Mouse (Mus musculus): ENCODE data around the gene Sar1a. TPM values are rescaled to one million over a fixed set of nuclear protein-coding genes. Genes with fewer than 3 reads are reported as not detected.

The Sar1a gene
- polyA plus RNA-seq, 1 experiment from 2014 or later, result 169 TPM

- Histone ChIP-seq H3K9ac (ENCODE audit: low read length) (peak overlapping the region; percentile 86), H3K4me2 (ENCODE audit: low read length) (peak overlapping the region; percentile 89), H3K4me1 (ENCODE audit: control insufficient read depth in 2 of 2, insufficient read depth in 2 of 2, low read length in 2 of 2) (peaks cover 4 to 8% of the 10 kb centered on the region in 2 experiments), H3K36me3 (ENCODE audit: control insufficient read depth, insufficient read depth, low read length) (peaks cover 18% of the 10 kb centered on the region; the same call in 1 of the 2 replicates), H3K27me3 (ENCODE audit: control insufficient read depth, insufficient read depth, low read length) (no peaks in the 10 kb centered on the region), H3K4me3 (ENCODE audit: control insufficient read depth in 1 of 2, insufficient read depth in 1 of 2, low read depth in 1 of 2, low read length in 2 of 2) (peak overlapping the region; percentile 77 to 93), H3K9me3 (ENCODE audit: control insufficient read depth, low read length) (no peaks in the 10 kb centered on the region), H3K27ac (replicated peaks in 1 of 2; ENCODE audit: control insufficient read depth in 1 of 2, insufficient read depth in 1 of 2, low read depth in 2 of 2, low read length in 2 of 2) (peak overlapping the region; percentile 48 to 67)
- ATAC-seq (ENCODE audit: insufficient number of reproducible peaks, insufficient read depth, low FRiP score, low read depth), result peak; percentile 64
- WGBS, result 2% methylated on average over 47 of the region's 49 CpGs
Observed at GRCm38 (mm10) chr10:61648737-61649645, 31.1 kb upstream of the Sar1a start.

- no peak for ATAC-seq (ENCODE audit: insufficient number of reproducible peaks, insufficient read depth, low FRiP score, low read depth)
- Histone ChIP-seq H3K4me2 (ENCODE audit: low read length) (no peak overlapping the region), H3K9ac (ENCODE audit: low read length) (no peak overlapping the region), H3K9me3 (ENCODE audit: control insufficient read depth, low read length) (no peaks in the 10 kb centered on the region), H3K36me3 (ENCODE audit: control insufficient read depth, insufficient read depth, low read length) (peaks cover 39% of the 10 kb centered on the region), H3K4me3 (ENCODE audit: control insufficient read depth in 1 of 2, insufficient read depth in 1 of 2, low read depth in 1 of 2, low read length in 2 of 2) (no peak overlapping the region), H3K4me1 (ENCODE audit: control insufficient read depth in 2 of 2, insufficient read depth in 2 of 2, low read length in 2 of 2) (peaks cover 0 to 5% of the 10 kb centered on the region in 2 experiments; a peak in 2 of 4 replicates), H3K27me3 (ENCODE audit: control insufficient read depth, insufficient read depth, low read length) (no peaks in the 10 kb centered on the region), H3K27ac (replicated peaks in 1 of 2; ENCODE audit: control insufficient read depth in 1 of 2, insufficient read depth in 1 of 2, low read depth in 2 of 2, low read length in 2 of 2) (no peak overlapping the region)
- 88% methylated on average over 4 of the region's 4 CpGs for WGBS
Observed at GRCm38 (mm10) chr10:61654105-61654504, 26.0 kb upstream of the Sar1a start.

- Histone ChIP-seq H3K9me3 (ENCODE audit: control insufficient read depth, low read length) (no peaks in the 10 kb centered on the region), H3K27ac (replicated peaks in 1 of 2; ENCODE audit: control insufficient read depth in 1 of 2, insufficient read depth in 1 of 2, low read depth in 2 of 2, low read length in 2 of 2) (no peak overlapping the region), H3K4me2 (ENCODE audit: low read length) (no peak overlapping the region), H3K27me3 (ENCODE audit: control insufficient read depth, insufficient read depth, low read length) (no peaks in the 10 kb centered on the region), H3K36me3 (ENCODE audit: control insufficient read depth, insufficient read depth, low read length) (peaks cover 44% of the 10 kb centered on the region), H3K4me3 (ENCODE audit: control insufficient read depth in 1 of 2, insufficient read depth in 1 of 2, low read depth in 1 of 2, low read length in 2 of 2) (no peak overlapping the region), H3K9ac (ENCODE audit: low read length) (no peak overlapping the region), H3K4me1 (ENCODE audit: control insufficient read depth in 2 of 2, insufficient read depth in 2 of 2, low read length in 2 of 2) (no peaks in the 10 kb centered on the region)
- 86% methylated on average over 7 of the region's 7 CpGs for WGBS
- ATAC-seq (ENCODE audit: insufficient number of reproducible peaks, insufficient read depth, low FRiP score, low read depth), result no peak
Observed at GRCm38 (mm10) chr10:61654691-61655090, 25.4 kb upstream of the Sar1a start.

- 93% methylated on average over 3 of the region's 3 CpGs for WGBS
- Histone ChIP-seq H3K4me3 (ENCODE audit: control insufficient read depth in 1 of 2, insufficient read depth in 1 of 2, low read depth in 1 of 2, low read length in 2 of 2) (no peak overlapping the region), H3K9ac (ENCODE audit: low read length) (no peak overlapping the region), H3K36me3 (ENCODE audit: control insufficient read depth, insufficient read depth, low read length) (peaks cover 49% of the 10 kb centered on the region), H3K4me1 (ENCODE audit: control insufficient read depth in 2 of 2, insufficient read depth in 2 of 2, low read length in 2 of 2) (no peaks in the 10 kb centered on the region), H3K27me3 (ENCODE audit: control insufficient read depth, insufficient read depth, low read length) (no peaks in the 10 kb centered on the region), H3K27ac (replicated peaks in 1 of 2; ENCODE audit: control insufficient read depth in 1 of 2, insufficient read depth in 1 of 2, low read depth in 2 of 2, low read length in 2 of 2) (no peak overlapping the region), H3K9me3 (ENCODE audit: control insufficient read depth, low read length) (no peaks in the 10 kb centered on the region), H3K4me2 (ENCODE audit: low read length) (no peak overlapping the region)
- ATAC-seq (ENCODE audit: insufficient number of reproducible peaks, insufficient read depth, low FRiP score, low read depth), result no peak
Observed at GRCm38 (mm10) chr10:61655188-61655587, 24.9 kb upstream of the Sar1a start.

- Histone ChIP-seq H3K27me3 (ENCODE audit: control insufficient read depth, insufficient read depth, low read length) (no peaks in the 10 kb centered on the region), H3K4me1 (ENCODE audit: control insufficient read depth in 2 of 2, insufficient read depth in 2 of 2, low read length in 2 of 2) (no peaks in the 10 kb centered on the region), H3K4me3 (ENCODE audit: control insufficient read depth in 1 of 2, insufficient read depth in 1 of 2, low read depth in 1 of 2, low read length in 2 of 2) (no peak overlapping the region), H3K4me2 (ENCODE audit: low read length) (no peak overlapping the region), H3K27ac (replicated peaks in 1 of 2; ENCODE audit: control insufficient read depth in 1 of 2, insufficient read depth in 1 of 2, low read depth in 2 of 2, low read length in 2 of 2) (no peak overlapping the region), H3K9ac (ENCODE audit: low read length) (no peak overlapping the region), H3K9me3 (ENCODE audit: control insufficient read depth, low read length) (no peaks in the 10 kb centered on the region), H3K36me3 (ENCODE audit: control insufficient read depth, insufficient read depth, low read length) (peaks cover 65% of the 10 kb centered on the region)
- 88% methylated on average over 18 of the region's 18 CpGs for WGBS
- no peak for ATAC-seq (ENCODE audit: insufficient number of reproducible peaks, insufficient read depth, low FRiP score, low read depth)
Observed at GRCm38 (mm10) chr10:61656928-61657882, 22.9 kb upstream of the Sar1a start.

- WGBS, result 26% methylated on average over 4 of the region's 4 CpGs
- Histone ChIP-seq H3K4me2 (ENCODE audit: low read length) (no peak overlapping the region), H3K27ac (replicated peaks in 1 of 2; ENCODE audit: control insufficient read depth in 1 of 2, insufficient read depth in 1 of 2, low read depth in 2 of 2, low read length in 2 of 2) (no peak overlapping the region), H3K4me3 (ENCODE audit: control insufficient read depth in 1 of 2, insufficient read depth in 1 of 2, low read depth in 1 of 2, low read length in 2 of 2) (no peak overlapping the region), H3K4me1 (ENCODE audit: control insufficient read depth in 2 of 2, insufficient read depth in 2 of 2, low read length in 2 of 2) (no peaks in the 10 kb centered on the region), H3K27me3 (ENCODE audit: control insufficient read depth, insufficient read depth, low read length) (no peaks in the 10 kb centered on the region), H3K9me3 (ENCODE audit: control insufficient read depth, low read length) (no peaks in the 10 kb centered on the region), H3K36me3 (ENCODE audit: control insufficient read depth, insufficient read depth, low read length) (peaks cover 60% of the 10 kb centered on the region), H3K9ac (ENCODE audit: low read length) (no peak overlapping the region)
- no peak for ATAC-seq (ENCODE audit: insufficient number of reproducible peaks, insufficient read depth, low FRiP score, low read depth)
Observed at GRCm38 (mm10) chr10:61657985-61658384, 22.1 kb upstream of the Sar1a start.

- Histone ChIP-seq H3K4me1 (ENCODE audit: control insufficient read depth in 2 of 2, insufficient read depth in 2 of 2, low read length in 2 of 2) (no peaks in the 10 kb centered on the region), H3K4me2 (ENCODE audit: low read length) (no peak overlapping the region), H3K27me3 (ENCODE audit: control insufficient read depth, insufficient read depth, low read length) (no peaks in the 10 kb centered on the region), H3K9ac (ENCODE audit: low read length) (no peak overlapping the region), H3K9me3 (ENCODE audit: control insufficient read depth, low read length) (no peaks in the 10 kb centered on the region), H3K36me3 (ENCODE audit: control insufficient read depth, insufficient read depth, low read length) (peaks cover 60% of the 10 kb centered on the region), H3K27ac (replicated peaks in 1 of 2; ENCODE audit: control insufficient read depth in 1 of 2, insufficient read depth in 1 of 2, low read depth in 2 of 2, low read length in 2 of 2) (no peak overlapping the region), H3K4me3 (ENCODE audit: control insufficient read depth in 1 of 2, insufficient read depth in 1 of 2, low read depth in 1 of 2, low read length in 2 of 2) (no peak overlapping the region)
- WGBS, result 75% methylated on average over 8 of the region's 8 CpGs
- ATAC-seq (ENCODE audit: insufficient number of reproducible peaks, insufficient read depth, low FRiP score, low read depth), result no peak
Observed at GRCm38 (mm10) chr10:61661887-61662286, 18.2 kb upstream of the Sar1a start.
